Mouse (Mus musculus) hindbrain, embryonic 14.5 days (tissue): ENCODE data around the gene Acap2. TPM values are rescaled to one million over a fixed set of nuclear protein-coding genes. Genes with fewer than 3 reads are reported as not detected.

ENCODE experiments used
- ATAC-seq: fragments of 200-750 bp; cut with Nextera tagmentation; 2 replicates; pipeline ENCODE4 v1.8.0; 2017; ENCODE audit warnings: moderate number of reproducible peaks, mild to moderate bottlenecking, moderate TSS enrichment, moderate library complexity; ENCODE audit not compliant: low FRiP score
- DNase-seq: peaks from one replicate; pipeline ENCODE4 v3.0.0-alpha.2; 2015; ENCODE audit warnings: low spot score
- H3K27ac ChIP-seq: fragments of 300-500 bp; sonication (generic); 2 replicates; pipeline ENCODE4 v1.5.1; 2014; ENCODE audit warnings: mild to moderate bottlenecking, moderate library complexity
- H3K27me3 ChIP-seq: fragments of 300-500 bp; sonication (generic); 2 replicates; pipeline ENCODE4 v1.6.1; 2014; ENCODE audit warnings: mild to moderate bottlenecking, low read length, mixed read lengths; ENCODE audit not compliant: control insufficient read depth, insufficient read depth
- H3K36me3 ChIP-seq: fragments of 300-500 bp; sonication (generic); replicated peaks from 2 replicates; pipeline ENCODE4 v1.6.1; 2014; ENCODE audit not compliant: control insufficient read depth, insufficient read depth
- H3K4me1 ChIP-seq: fragments of 300-500 bp; sonication (generic); replicated peaks from 2 replicates; pipeline ENCODE4 v1.6.1; 2014; ENCODE audit warnings: antibody characterized with exemption, low read length, mixed read lengths; ENCODE audit not compliant: control insufficient read depth, insufficient read depth
- H3K4me2 ChIP-seq: fragments of 300-500 bp; sonication (generic); replicated peaks from 2 replicates; pipeline ENCODE4 v1.6.1; 2014; ENCODE audit warnings: mild to moderate bottlenecking, moderate library complexity
- H3K4me3 ChIP-seq: fragments of 300-500 bp; sonication (generic); replicated peaks from 2 replicates; pipeline ENCODE4 v1.5.1; 2014; ENCODE audit warnings: mild to moderate bottlenecking, low read length
- H3K9ac ChIP-seq: fragments of 300-500 bp; sonication (generic); 2 replicates; pipeline ENCODE4 v1.6.1; 2014
- H3K9me3 ChIP-seq: fragments of 300-500 bp; sonication (generic); 2 replicates; pipeline ENCODE4 v1.6.1; 2016; ENCODE audit warnings: low read length; ENCODE audit not compliant: control insufficient read depth
- WGBS: fragments of 180-500 bp; shearing (Covaris S2); extraction: QIAGEN DNeasy Blood & Tissue Kit; methylation state at CpG from one replicate; pipeline ENCODE4 v1.1.7; 2014; 5-methylcytosine and 5-hydroxymethylcytosine counted together
- polyA plus RNA-seq: library from polyadenylated mRNA; unstranded; fragments of >200 nt; fragmentation: Nextera tagmentation; extraction: Ambion mirVana; gene quantifications from 2 replicates; pipeline ENCODE4 v1.2.1, GENCODE M21; 2014

The Acap2 gene
- polyA plus RNA-seq, 1 experiment from 2014 or later = 15.8 TPM

DNA sequence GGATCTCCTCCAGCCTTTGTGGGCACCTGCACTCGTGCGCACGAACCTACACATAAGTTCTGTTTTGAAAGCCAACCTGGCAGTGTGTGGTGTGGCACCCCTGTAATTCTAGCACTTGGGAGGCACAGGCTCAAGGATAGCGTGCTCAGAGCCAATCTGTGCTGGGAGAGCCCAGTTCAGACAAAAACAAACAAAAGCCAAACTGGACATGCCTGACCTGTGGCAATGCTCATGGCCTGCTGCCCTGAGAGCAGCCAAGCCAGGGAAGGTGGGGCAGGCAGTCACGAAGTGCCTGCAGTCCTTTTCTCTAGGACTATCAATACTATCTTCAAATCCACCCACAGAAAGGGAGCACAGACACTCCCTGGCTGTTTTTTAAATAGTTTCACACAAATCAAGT is 157.9 kb downstream of the Acap2 start:
- H3K4me2 ChIP-seq = no peak overlapping the region
- DNase-seq (no peak), ATAC-seq (no peak)
- no peaks in the 10 kb centered on the region for H3K36me3 ChIP-seq
- H3K27me3 ChIP-seq = no peaks in the 10 kb centered on the region
- H3K4me3 ChIP-seq = no peak overlapping the region
- H3K27ac ChIP-seq = no peak overlapping the region
- no peak overlapping the region for H3K9ac ChIP-seq
- WGBS = 88% methylated on average over 5 of the region's 5 CpGs
- no peaks in the 10 kb centered on the region for H3K4me1 ChIP-seq
- H3K9me3 ChIP-seq = no peaks in the 10 kb centered on the region

Other genes starting within 250 kb of the Acap2 start
- 18.1 and 21.7 TPM in 2 replicates for gene Xxylt1, start 119.8 kb downstream of the Acap2 start, polyA plus RNA-seq
- gene Ppp1r2, start 74.0 kb upstream of the Acap2 start, polyA plus RNA-seq = 103 and 107 TPM in 2 replicates
- 73.7 and 76.7 TPM in 2 replicates for gene Apod, start 113.6 kb upstream of the Acap2 start, polyA plus RNA-seq
- gene Bdh1, start 221.0 kb upstream of the Acap2 start, polyA plus RNA-seq = 92.7 and 118 TPM in 2 replicates